Mouse (Mus musculus): ENCODE data around the gene Polr2c. TPM values are rescaled to one million over a fixed set of nuclear protein-coding genes. Genes with fewer than 3 reads are reported as not detected.
"Not testable (repeated sequence)": the region's sequence is repeated elsewhere in the genome, so short reads cannot be mapped to it uniquely, and the experiment has no call there.

Gene Polr2c
- 10 to 100 TPM; 55.9 to 91.6 (median 71.1) TPM for total RNA-seq (2022)

- peak; percentile 76 for DNase-seq
Measured at GRCm38 (mm10) chr8:94857346-94858173, at the start of gene Polr2c. Polr2c (plus strand) TSS chr8:94857450.

GRCm38 (mm10) chr8:94807506-94807905 is 49.7 kb upstream of the Polr2c start:
- peak; percentile 78 for DNase-seq

GRCm38 (mm10) chr8:94808372-94808771 is 48.9 kb upstream of the Polr2c start:
- DNase-seq, result no peak

- no peak for DNase-seq
Measured at GRCm38 (mm10) chr8:94810153-94810552, 47.1 kb upstream of the Polr2c start, which contains the start of gene Ccl17. Ccl17 (plus strand) TSS chr8:94810453.

DNA sequence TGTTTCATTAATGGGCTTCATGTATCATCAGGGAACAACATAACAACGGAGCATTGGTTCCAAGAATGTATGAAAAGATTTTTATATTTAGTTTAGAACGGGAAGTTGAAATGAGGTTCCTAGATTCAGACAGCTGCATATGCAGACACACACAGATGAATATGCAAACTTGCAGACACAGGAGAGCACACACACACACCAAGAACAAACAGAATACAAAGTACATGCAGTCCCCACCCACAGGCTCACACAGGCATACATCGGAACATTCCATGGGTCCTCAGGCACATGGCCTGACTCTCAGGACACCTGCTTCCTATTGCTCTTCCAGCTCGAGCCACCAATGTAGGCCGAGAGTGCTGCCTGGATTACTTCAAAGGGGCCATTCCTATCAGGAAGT is 46.4 kb upstream of the Polr2c start:
- no peak for DNase-seq

- peak; percentile 59 for DNase-seq
Measured at GRCm38 (mm10) chr8:94811654-94812053, 45.6 kb upstream of the Polr2c start.

GRCm38 (mm10) chr8:94812645-94813098 is 44.6 kb upstream of the Polr2c start:
- DNase-seq, result peak; percentile 67

DNA sequence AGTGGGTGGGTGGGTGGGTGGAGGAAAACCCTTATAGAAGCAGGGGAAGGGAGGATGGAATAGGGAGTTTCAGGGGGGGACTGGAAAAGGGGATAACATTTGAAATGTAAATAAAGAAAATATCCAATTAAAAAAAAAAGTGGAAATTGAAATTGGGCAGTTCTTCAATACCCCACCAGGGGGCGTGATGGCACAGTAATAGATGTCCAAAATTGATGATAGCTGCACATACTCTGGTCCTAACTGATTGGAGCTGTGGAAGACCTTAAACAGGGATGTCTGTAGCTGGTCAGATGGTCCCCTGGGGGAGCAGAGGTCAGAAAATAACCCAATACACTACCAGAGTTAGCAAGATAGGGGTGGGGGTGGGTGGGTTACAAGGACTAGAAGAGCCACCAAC is 42.7 kb upstream of the Polr2c start:
- no peak for DNase-seq

DNA sequence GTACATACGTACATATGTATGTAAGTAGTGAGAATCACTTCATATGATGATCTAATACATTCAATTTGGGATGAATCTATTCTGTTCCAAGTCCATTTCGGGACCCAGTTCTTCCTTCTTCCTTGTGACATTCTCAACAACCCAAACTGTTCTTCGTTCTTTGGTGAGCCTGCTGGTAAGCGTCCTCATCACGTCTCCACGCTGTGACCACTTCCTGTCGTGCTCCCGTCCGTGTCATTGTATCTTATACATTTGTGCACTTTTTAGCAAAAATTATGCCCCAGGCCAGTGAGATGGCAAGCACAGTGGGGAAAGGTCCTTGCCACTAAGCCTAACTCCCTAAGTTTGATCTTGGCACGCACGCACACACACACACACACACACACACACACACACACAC is 39.3 kb upstream of the Polr2c start:
- DNase-seq, result no peak

GRCm38 (mm10) chr8:94819671-94820179 is 37.5 kb upstream of the Polr2c start:
- no peak for DNase-seq

DNA sequence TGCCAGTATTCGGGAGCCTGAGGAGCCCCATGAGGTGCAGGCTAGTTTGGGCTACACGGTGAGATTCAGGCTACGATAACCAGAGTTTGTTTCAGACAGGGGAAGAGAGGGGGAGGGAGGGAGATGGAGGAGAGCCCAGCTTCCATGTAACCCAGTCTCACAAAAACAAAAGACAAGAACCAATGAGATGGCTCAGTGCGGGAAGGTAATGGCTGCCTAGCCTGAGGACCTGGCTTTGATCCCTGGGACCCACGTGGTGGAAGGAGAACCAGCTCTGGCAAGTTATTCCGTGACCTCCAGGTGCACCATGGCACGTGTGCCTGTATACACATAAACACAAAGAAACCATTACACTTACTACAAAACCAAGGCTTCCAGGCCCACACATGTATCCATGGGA is 36.7 kb upstream of the Polr2c start:
- DNase-seq, result no peak

DNA sequence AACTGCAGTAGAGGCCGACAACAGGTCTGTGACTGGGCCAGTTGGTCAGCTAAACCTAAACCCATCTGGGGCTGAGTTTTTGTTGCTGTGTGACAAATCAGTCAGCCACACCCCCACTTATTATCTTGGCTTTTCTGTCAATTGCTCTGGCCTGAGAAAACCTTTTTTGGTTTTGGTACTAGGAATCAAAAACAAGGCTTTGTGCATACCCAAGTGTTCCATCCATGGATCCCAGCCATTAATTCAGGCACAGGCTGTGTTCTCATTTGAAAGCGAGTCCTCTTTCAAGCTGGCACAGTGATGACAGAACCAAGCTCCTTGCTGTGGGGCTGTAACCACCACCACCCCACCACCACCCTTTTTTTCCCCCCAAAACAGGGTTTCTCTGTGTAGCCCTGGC is 35.9 kb upstream of the Polr2c start:
- DNase-seq, result no peak

DNA sequence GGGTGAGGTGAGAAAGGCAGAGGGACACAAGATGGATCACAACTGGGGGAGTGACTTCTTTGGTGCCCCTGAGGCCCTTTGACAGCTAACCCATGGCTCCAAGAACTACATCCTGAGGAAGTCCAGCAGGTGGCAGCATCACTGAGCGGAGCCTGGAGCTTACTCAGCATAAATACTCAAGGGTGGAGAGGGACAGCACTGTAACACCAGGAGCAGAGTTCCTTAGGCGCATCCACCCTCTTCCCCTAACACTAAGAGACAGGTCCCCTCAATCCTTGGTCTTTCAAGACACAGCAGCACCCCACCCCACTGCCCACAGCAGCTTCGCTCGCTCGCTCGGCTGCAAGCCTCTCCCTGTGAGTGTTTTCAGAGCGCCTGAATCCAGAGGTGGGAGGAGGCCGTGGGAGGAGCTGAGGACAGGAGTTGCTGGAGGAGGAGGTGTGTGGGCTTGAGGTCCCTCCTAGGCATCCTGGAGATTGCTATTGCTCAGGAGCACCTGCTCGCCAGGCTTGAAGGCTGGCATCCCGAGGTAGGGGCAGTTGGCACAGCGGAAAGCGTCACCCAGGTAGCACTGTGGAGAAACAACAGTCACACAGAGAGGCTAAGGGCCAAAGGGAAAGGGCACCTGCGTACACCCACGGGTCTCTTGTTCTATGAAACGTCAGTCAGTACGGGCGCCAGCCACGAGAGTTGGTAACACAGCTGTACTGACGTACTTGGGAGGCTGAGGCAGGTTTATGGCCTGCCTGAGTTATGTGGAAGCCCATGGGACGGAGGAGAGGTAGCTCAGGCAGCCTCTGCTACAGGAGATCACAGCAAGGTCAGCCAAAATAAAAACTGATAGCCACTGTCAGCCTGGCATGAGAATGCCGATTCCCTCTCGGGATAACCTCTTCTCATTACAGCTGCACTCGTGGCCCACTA is 34.4 kb upstream of the Polr2c start:
- DNase-seq, result no peak

DNA sequence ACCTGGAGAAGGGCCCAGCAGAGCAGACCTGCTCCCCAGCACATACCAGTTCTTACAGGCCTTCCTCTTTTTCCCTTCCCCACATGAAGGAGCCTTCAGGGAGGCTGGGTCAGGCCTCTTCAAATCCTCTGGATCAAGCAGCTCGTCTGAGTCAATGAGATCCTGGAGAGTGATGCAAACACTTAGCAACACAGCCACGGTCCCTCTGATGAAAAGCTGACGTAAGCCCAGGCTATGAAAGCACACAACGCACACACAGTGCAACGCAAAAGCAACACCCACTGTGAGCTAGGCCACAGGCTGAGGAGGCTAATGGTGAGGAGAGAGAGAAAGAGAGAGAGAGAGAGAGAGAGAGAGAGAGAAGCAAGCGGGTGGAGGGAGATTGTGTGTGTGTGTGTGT is 32.1 kb upstream of the Polr2c start:
- DNase-seq, result no peak

DNA sequence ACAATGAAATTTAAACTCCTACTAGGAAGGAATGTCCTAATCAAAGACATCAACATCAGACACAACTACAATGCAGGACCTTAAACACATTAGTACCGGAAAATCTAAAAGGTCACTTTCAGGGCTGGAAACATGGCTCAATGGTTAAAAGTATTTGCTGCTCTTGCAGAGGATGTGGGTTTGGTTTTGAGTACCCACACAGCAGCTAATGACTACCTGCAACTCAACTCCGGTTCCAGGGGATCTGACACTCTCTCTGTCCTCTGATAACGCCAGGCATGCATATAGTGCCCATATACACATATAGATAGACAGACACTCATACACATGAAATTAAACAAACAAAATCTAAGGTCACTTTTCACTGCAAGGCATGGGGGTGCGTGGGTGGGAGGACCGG is 31.0 kb upstream of the Polr2c start:
- no peak for DNase-seq

GRCm38 (mm10) chr8:94828284-94828683 is 29.0 kb upstream of the Polr2c start:
- no peak for DNase-seq

DNA sequence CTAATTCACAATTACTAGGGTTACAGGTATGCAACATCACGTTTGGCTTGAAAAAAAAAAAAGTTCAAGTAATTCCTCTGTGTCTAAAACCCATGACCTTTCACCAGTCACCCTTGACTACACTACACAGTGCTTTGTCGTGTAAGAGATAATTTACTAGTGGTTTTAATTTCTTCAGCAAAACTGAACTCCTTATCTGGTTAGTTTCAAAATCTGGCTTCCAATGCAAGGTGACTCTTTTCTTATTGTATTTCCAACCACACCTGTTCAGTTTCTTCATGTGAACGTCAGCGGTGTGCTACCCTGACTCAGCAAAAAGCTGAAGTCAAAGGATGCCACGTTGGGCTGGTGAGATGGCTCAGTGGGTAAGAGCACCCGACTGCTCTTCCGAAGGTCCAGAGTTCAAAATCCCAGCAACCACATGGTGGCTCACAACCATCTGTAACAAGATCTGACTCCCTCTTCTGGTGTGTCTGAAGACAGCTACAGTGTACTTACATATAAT is 23.3 kb upstream of the Polr2c start:
- not testable (repeated sequence) for DNase-seq

DNA sequence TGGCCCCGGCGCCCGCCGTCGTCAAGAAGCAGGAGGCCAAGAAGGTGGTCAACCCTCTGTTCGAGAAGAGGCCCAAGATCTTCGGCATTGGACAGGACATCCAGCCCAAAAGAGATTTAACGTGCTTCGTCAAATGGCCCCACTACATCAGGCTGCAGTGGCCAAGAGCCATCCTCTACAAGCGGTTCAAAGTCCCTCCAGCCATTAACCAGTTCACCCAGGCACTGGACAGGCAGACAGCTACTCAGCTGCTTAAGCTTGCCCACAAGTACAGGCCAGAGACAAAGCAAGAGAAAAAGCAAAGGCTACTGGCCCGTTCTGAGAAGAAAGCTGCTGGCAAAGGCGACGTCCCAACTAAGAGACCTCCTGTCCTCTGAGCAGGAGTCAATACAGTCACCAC is 21.5 kb upstream of the Polr2c start:
- not testable (repeated sequence) for DNase-seq

DNA sequence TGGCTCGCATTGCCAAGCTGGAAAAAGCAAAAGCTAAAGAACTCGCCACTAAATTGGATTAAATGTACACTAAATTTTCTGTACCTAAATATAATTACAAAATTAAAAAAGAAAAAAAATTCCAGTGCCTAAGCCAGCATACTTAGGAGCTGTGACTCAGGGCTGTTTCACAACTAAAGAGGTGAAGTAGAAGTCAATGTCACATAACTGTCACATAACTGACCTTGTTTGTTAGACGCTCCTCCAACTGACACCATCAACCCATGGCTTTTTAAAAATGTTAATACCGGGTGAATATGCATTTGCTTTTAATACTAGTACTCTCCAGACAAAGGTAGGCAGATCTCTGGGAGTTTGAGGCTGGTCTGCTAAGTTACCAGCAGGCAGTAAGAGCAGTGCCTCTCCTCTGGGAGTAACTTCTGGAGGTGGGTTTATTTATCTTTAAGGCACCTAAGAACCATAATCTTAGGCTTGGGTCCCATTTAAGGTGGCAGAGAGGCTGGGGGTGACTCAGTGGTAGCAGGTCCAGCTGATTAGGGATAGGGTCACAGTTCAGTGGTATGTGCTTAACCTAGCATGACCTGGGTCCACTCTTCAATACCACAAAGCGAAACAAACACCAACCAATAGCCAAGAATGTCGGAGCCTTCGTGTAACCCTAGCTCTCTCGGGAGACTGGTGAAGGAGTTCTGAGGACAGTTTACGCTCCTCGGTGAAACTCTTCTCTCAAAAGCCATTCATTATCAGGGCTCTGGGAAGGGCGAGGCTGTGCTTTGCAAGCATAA is 20.6 kb upstream of the Polr2c start:
- no peak for DNase-seq

GRCm38 (mm10) chr8:94837662-94838574 is 19.3 kb upstream of the Polr2c start, which contains the start of the genes Coq9 and Ciapin1:
Coq9 (plus strand) TSS chr8:94838321.
Ciapin1 (minus strand) TSS chr8:94838358.
- DNase-seq, result peak; percentile 93

DNA sequence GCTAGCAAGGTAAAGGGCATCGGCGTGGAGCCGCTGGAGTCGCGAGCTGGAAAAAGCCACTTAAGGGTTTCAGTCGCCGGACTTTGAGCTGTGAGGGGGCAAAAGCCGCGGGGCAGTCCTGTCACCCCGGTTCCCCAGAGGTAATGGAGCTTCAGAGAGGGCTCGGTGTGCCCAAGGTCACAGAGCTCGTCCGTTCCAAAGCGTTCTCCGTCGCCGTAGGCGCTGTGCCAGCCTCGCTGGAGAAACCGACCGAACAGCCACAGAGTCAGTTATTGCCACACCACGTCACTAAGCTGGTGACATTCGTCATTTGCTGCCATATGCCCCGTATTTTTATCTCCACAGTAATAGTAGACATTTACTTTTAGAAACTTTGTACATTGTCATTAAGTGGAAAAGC is 18.6 kb upstream of the Polr2c start:
- peak; percentile 87 for DNase-seq

Data from adrenal gland, adult 8-10 months (tissue).